Mouse (Mus musculus) CD4-positive naive resting alpha-beta T cell, adult 57 days (primary cell): ENCODE results near the gene Rufy4. TPM values are rescaled to one million over a fixed set of nuclear protein-coding genes. Genes with fewer than 3 reads are reported as not detected.

Experiments
- total RNA-seq: library from RNA; stranded (reverse); gene quantifications from one replicate; pipeline ENCODE4 v1.2.4, GENCODE M21; 2023

Rufy4 gene
- total RNA-seq, result 0.41 TPM

DNA sequence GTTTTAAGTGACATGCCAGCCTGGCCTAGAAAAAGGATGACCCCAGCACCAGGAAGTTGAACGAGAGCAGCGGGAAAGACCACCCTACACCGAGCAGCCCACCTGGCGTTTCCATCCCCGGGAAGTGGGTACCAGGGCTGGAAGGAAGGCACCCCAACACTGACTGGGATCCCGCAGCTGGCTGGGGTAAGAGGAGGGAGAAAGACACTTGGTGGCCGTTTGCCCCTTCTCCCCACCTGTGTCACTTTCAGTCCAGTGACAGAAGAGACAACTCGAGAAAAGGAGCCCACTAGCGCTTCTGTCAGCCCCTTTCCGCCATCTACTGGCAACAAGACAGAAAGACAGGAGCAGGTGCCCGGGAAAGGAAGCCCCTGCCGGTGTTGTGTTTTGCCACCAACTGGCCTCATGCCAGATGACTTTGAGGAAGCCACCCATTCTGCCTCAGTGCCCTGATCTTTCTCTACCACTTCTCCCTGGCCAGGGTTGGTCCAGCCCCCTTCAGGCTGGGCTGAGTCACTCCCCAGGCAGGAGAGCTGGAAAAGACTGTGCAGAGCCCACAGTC lies at the start of gene Rufy4:
TSS of gene Rufy4 (plus strand) at position 551 of the 562 bp plus-strand sequence.

DNA sequence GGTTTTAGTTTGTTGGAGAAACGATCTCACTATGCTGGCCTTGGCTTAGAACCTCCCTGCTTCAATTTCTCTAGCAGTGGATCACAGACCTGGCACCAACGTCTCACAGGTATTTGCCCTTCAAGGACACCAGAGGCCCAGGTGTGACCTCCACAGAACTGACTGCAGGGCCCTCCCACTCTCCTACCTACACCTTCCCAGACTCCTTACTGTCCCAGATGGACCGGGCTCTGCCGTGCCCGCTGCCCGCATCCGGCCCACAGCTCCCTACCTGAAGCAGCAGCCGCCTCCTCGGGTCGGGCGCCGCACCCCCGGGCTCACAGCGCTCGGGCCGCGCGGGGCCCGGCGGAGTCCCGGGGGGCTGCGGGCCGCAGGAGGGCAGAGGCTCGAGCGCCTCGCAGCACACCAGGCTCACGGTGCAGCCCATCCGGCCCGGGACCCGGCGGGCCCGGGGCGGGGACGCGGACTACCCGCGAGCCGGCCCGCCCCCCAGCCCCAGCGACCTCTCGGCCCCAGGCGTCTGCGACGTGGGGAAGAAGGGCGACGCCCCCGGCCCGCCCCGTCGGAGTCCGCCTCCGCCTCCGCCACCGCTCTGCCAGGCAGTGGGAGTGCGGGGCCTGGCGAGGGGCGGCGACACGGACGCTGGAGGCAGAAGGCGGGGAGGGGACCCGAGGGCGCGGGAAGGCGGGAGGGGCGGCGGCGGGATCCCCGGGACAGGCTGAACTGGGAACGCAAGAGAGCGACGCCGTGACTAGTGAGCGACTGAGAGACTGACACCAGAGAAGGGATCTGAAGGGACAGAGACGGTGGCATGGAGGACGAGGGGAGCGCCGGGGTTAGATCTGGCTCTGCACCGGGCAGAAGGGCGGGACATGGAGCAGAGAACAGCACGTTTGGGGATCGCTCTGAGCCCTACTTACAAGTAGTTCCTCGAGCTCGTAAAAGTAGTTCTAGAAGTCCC lies 1.0 kb upstream of the Rufy4 start, which contains the start of gene Tns1:
TSS of gene Tns1 (minus strand) at position 429 of the 961 bp plus-strand sequence.

DNA sequence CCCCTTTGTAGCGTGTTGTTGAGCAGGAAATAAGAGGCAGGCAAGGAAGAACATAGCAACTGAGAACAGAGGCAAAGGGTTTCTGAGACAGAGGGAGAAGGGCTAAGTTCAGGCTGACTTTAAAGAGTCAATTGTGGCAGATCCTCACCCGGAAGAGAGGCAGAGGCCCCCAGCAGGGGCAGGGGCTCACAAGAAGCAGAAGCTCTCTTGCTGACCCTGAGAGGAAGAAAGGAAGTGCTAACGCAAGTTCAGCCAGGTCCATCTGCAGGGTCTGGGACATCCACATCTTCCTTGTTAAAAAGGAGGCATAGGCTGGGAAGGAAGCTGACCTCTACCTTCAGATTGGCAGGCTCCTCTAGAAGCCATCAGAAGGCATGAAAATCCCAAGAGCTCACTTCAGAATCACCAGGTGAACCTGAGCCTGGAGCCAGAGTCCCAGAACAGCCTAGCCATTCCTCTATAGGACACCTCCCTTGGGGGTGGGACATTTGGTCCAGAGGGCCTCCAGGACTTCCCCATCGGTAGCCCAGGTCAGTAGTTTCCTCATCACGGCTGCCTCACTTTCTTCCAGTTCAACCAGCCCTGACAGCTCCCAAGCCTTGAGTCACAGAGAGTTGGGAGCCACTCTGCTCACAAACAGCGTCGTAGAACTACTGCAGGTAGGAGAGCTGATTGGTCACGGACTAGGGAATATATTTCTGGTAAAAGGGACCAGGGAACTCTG lies 28.3 kb downstream of the Rufy4 start, which contains the start of gene Cxcr2:
TSS of gene Cxcr2 (plus strand) at position 529 of the 724 bp plus-strand sequence.

DNA sequence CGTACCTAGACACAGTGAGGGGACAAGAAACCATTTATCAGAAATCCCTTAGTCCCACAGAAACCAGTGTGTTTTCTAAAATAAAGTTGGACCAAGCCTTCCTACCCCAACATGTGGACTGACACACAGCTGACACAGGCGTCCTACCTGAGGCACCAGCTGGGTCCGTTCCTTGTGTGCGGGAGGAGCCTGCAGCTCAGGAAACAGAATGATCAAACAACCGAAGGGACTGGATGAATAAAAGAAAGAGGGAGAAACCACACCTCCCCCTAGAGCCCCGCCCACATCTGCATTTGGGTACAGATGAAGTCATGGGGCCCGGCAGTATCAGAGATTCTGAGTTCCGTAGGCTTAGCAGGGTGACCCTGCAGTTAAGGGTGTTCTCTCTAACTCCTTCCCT lies 69.1 kb downstream of the Rufy4 start, which contains the start of gene Cxcr1:
TSS of gene Cxcr1 (minus strand) at position 187 of the 400 bp plus-strand sequence.

Other genes with a start within 250 kb of the Rufy4 start
- gene Tns1, start 1.1 kb upstream of the Rufy4 start, total RNA-seq, result 41.3 TPM
- 1.8 TPM for gene Cxcr2, start 28.4 kb downstream of the Rufy4 start, total RNA-seq
- gene Cxcr1, start 69.1 kb downstream of the Rufy4 start, total RNA-seq, result not detected
- 366 TPM for gene Arpc2, start 110.5 kb downstream of the Rufy4 start, total RNA-seq
- 1.7 TPM for gene Gpbar1, start 153.0 kb downstream of the Rufy4 start, total RNA-seq
- 169 TPM for gene Aamp, start 159.2 kb downstream of the Rufy4 start, total RNA-seq
- gene Pnkd, start 159.4 kb downstream of the Rufy4 start, total RNA-seq, result 22.7 TPM
- 0.95 TPM for gene Tmbim1, start 180.1 kb downstream of the Rufy4 start, total RNA-seq
- not detected for gene Catip, start 236.6 kb downstream of the Rufy4 start, total RNA-seq
- gene Slc11a1, start 249.7 kb downstream of the Rufy4 start, total RNA-seq, result 5.3 TPM